Mouse (Mus musculus) gastrocnemius, adult 2 months (tissue): ENCODE data around the gene Arid1b. TPM values are rescaled to one million over a fixed set of nuclear protein-coding genes. Genes with fewer than 3 reads are reported as not detected.
"Not testable (repeated sequence)": the region's sequence is repeated elsewhere in the genome, so short reads cannot be mapped to it uniquely, and the experiment has no call there.

Experiments
- DNase-seq: peaks from one replicate; pipeline ENCODE4 v3.0.0; 2022
- H3K27ac ChIP-seq: fragments of 200-600 bp; 2 replicates; pipeline ENCODE4 v1.8.1; 2022; ENCODE audit warnings: mild to moderate bottlenecking
- H3K4me3 ChIP-seq: fragments of 200-600 bp; 2 replicates; pipeline ENCODE4 v1.8.1; 2022; ENCODE audit warnings: mild to moderate bottlenecking, moderate library complexity
- CTCF ChIP-seq: fragments of 200-600 bp; IDR thresholded peaks from 2 replicates; pipeline ENCODE4 v1.8.1; 2022; ENCODE audit warnings: antibody characterized with exemption, mild to moderate bottlenecking, moderate library complexity
- intact Hi-C: fragments of 180-260 bp; cut with DNase I; formaldehyde crosslinking; loops from one replicate; pipeline ENCODE4 v1.15.1; 2025
- total RNA-seq, 2 experiments: library from RNA; stranded (reverse); gene quantifications; 2 replicates each; pipeline ENCODE4 v1.2.3; 2021

Gene Arid1b
- total RNA-seq, 2 experiments from 2014 or later, result 35.1 to 35.6 TPM

GRCm38 (mm10) chr17:5088822-5089221 is 94.7 kb downstream of the Arid1b start:
- no peak overlapping the region for H3K4me3 ChIP-seq
- DNase-seq, result no peak
- intact Hi-C loops, result no loop called here
- no peak for TF ChIP-seq CTCF
- H3K27ac ChIP-seq, result no peak overlapping the region

GRCm38 (mm10) chr17:5089541-5089940 is 95.4 kb downstream of the Arid1b start:
- Histone ChIP-seq H3K27ac (no peak overlapping the region), H3K4me3 (no peak overlapping the region)
- intact Hi-C loops, result no loop called here
- DNase-seq, result no peak
- TF ChIP-seq CTCF, result no peak

- no peak for TF ChIP-seq CTCF
- Histone ChIP-seq H3K27ac (no peak overlapping the region), H3K4me3 (no peak overlapping the region)
- intact Hi-C loops, result no loop called here
- DNase-seq, result no peak
Measured at GRCm38 (mm10) chr17:5091490-5091889, 97.4 kb downstream of the Arid1b start.

GRCm38 (mm10) chr17:5091934-5092333 is 97.8 kb downstream of the Arid1b start:
- no peak for DNase-seq
- no peak for TF ChIP-seq CTCF
- intact Hi-C loops, result no loop called here
- Histone ChIP-seq H3K27ac (no peak overlapping the region), H3K4me3 (no peak overlapping the region)

GRCm38 (mm10) chr17:5093343-5093742 is 99.2 kb downstream of the Arid1b start:
- intact Hi-C loops, DNase-seq, H3K27ac ChIP-seq, H3K4me3 ChIP-seq: not testable (repeated sequence)

DNA sequence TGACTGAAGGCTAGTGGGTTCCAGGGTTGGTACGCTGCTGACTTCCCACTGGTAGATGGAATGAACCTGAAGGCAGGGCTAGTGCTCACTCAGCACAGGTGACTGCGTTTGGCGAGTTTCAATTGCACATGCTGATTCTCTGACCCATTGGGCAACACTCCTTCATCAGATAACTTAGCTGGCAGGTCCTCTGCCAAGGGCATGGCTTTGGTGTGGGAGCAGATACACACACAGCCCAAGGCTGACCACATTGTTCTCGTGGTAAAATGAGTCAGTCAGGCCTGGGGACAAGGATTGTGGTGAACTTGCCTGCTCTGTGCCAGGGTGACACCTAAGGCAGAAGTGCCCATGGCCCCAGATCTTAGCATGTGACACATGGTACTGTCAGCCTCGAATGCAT is 100.5 kb downstream of the Arid1b start:
- H3K4me3 ChIP-seq, result no peak overlapping the region
- intact Hi-C loops, result no loop called here
- no peak overlapping the region for H3K27ac ChIP-seq
- DNase-seq, result no peak
- TF ChIP-seq CTCF, result no peak

- H3K27ac ChIP-seq, result no peak overlapping the region
- intact Hi-C loops, result no loop called here
- DNase-seq, result no peak
- no peak for TF ChIP-seq CTCF
- H3K4me3 ChIP-seq, result no peak overlapping the region
Measured at GRCm38 (mm10) chr17:5095741-5096140, 101.6 kb downstream of the Arid1b start.

DNA sequence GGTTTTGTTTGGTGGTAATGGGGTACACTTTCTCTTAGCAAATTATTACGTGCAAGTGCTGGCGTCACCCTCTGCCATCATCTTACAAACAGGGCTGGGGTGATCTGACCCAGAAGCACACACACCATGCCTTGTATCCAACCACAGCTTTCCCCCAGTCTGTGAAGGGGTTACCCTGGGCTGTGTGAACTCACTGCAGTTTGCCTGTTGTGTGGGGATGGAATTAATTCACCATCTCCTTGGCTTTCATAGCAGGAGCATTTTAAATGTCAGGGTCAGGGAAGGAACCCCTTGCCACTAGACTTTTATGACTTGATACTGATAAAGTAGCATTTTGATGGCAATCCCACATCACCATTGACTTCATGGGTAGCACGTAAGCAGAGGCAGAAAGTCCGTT is 102.9 kb downstream of the Arid1b start:
- intact Hi-C loops, result no loop called here
- no peak overlapping the region for H3K27ac ChIP-seq
- DNase-seq, result no peak
- no peak for TF ChIP-seq CTCF
- no peak overlapping the region for H3K4me3 ChIP-seq

DNA sequence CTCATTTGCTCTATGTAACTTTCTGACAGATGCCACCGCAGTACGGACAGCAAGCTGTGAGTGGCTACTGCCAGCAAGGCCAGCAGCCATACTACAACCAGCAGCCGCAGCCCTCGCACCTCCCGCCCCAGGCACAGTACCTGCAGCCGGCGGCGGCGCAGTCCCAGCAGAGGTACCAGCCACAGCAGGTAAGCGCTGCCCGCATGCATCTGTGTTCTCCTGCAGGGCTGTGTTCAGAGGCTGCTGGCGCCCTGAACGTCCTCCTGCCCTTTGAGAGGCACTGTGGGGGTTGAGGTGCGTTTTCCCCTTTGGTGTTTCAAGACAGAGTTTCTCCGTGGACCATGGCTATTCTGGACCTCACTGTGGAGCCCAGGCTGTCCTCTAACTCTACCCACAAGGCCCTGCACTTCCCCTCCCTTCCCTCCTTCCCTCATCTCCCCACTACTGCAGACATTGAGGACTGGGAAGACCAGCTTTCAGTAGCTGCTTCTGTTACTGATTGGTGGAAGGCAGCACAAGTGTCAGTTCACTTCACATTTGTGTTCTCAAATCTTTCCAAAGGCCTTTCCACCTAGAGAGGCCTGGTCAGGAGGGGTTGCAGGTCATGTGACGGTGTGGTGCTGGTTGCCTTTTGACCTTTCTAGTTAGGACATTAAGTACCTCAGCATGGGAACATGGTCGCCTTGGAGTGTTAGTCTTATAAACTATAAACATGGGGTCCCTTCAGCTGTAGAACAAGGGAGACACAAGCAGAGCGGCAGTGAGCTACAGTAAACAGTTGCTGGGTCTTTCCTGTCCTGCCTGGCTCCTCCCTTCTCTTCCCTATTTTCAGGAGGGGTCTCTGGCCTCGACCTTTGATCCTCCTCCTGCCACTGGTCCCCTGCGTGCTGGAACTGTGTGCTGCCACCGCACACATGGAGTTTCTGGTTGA is 103.7 kb downstream of the Arid1b start:
- no peak for TF ChIP-seq CTCF
- Histone ChIP-seq H3K27ac (no peak overlapping the region), H3K4me3 (no peak overlapping the region)
- no peak for DNase-seq
- intact Hi-C loops, result no loop called here

GRCm38 (mm10) chr17:5098727-5099126 is 104.6 kb downstream of the Arid1b start:
- no peak for TF ChIP-seq CTCF
- H3K4me3 ChIP-seq, result no peak overlapping the region
- H3K27ac ChIP-seq, result no peak overlapping the region
- no peak for DNase-seq
- intact Hi-C loops, result no loop called here

GRCm38 (mm10) chr17:5099238-5099637 is 105.1 kb downstream of the Arid1b start:
- intact Hi-C loops, result no loop called here
- no peak overlapping the region for H3K4me3 ChIP-seq
- TF ChIP-seq CTCF, result no peak
- H3K27ac ChIP-seq, result no peak overlapping the region
- no peak for DNase-seq

DNA sequence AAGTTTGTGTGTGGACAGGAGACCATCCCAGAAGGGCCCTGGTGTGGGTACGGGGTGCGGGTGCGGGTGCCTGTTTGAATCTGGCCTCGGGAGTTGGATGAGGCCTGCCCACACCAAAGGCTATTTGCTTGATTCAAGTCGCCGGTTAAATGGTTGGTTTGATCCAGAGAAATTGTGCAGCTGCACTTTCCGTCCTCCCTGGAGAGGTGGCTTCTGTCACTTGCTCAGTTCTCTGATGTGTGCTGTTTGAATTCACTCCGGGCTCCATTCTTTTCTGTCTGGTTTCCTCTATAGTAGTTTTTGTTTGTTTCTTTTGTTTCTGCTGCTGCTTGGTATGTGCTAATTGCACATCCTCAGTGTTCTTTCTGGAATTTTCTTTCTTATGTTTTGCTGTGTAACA is 107.0 kb downstream of the Arid1b start:
- H3K4me3 ChIP-seq, result no peak overlapping the region
- peak overlapping the region; percentile 9 for H3K27ac ChIP-seq
- no peak for TF ChIP-seq CTCF
- intact Hi-C loops, result loop anchor here (5.0 kb wide), 1 partner anchor 74 kb away; no protein-coding TSS in a partner anchor
- DNase-seq, result no peak

- intact Hi-C loops, result loop anchor here (5.0 kb wide), 1 partner anchor 75 kb away; no protein-coding TSS in a partner anchor
- Histone ChIP-seq H3K4me3 (no peak overlapping the region), H3K27ac (peak overlapping the region; percentile 16; the same call in 1 of the 2 replicates)
- DNase-seq, result no peak
- TF ChIP-seq CTCF, result no peak
Measured at GRCm38 (mm10) chr17:5101887-5102286, 107.8 kb downstream of the Arid1b start.

DNA sequence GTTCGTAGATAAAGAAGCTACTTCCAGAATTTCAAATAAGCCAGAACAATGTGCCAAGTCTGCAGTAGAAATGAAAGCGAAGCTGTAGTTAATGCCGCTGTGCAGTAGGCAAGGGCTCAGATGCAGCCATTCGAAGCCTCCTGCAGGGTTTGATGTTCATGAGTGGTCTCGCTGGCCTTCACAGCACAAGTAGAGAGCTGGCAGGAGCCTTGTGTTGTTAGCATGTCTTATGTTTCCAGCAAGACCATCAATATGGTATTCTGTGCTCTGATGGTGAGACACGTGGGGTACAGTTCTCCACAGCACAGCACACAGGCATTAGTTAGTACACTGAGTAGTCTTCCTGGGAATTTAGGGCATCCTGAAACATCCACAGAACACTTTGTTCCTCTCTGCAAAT is 111.6 kb downstream of the Arid1b start:
- intact Hi-C loops, result no loop called here
- Histone ChIP-seq H3K4me3 (no peak overlapping the region), H3K27ac (no peak overlapping the region)

More for the DNA sequence above, 111.6 kb downstream of the Arid1b start:
- DNase-seq, result no peak
- no peak for TF ChIP-seq CTCF
